Mouse (Mus musculus): ENCODE results near the gene Psen1. TPM values are rescaled to one million over a fixed set of nuclear protein-coding genes. Genes with fewer than 3 reads are reported as not detected.
A peak's percentile ranks its signal among the peaks of the same experiment; 100 is the strongest.

Psen1 gene
- polyA plus RNA-seq (2016; fragmentation: Nextera tagmentation; extraction: Ambion mirVana) = 68.7 and 70.0 TPM in 2 replicates

- WGBS = under 1% methylated on average over 38 of the region's 38 CpGs
Measured at GRCm38 (mm10) chr12:83687934-83688315, at the start of gene Psen1. Gene Psen1 (plus strand): TSS chr12:83688152.

DNA sequence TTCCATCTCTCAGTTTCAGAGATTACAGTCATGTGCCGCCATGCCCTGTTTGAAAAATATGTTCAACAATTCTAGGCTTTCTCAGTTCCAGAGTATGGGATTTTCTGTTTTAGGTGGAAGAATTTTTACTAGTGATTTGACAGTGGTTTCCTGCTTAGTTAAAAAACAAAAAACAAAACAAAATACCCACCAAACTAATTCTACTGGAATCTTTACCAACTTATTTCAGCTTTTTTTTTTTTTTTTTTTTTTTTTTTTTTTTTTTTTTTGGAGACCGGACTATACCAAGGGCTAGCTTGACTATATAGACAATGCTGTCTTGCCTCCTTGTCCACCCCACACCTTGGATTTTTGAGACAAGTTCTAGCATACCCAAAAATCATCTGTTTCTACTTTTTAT, 46.7 kb upstream of the Psen1 start:
- peaks cover 95% of the 10 kb centered on the region for H3K36me3 ChIP-seq
- no peak overlapping the region for H3K27ac ChIP-seq (replicated peaks)
- no peaks in the 10 kb centered on the region for H3K9me3 ChIP-seq (replicated peaks)
- no peak overlapping the region for H3K4me3 ChIP-seq
- no peak for DNase-seq (ENCODE audit: low spot score)
- H3K27me3 ChIP-seq (ENCODE audit: low read depth, poor library complexity, severe bottlenecking) = no peaks in the 10 kb centered on the region
- 97% methylated on average over 2 of the region's 2 CpGs for WGBS
- no peaks in the 10 kb centered on the region for H3K4me1 ChIP-seq

More at GRCm38 (mm10) chr12:83687934-83688315, at the start of gene Psen1:
- Histone ChIP-seq H3K9me3 (replicated peaks) (no peaks in the 10 kb centered on the region), H3K27ac (replicated peaks) (peak within 1 kb of the TSS; percentile 94), H3K36me3 (peaks cover 21% of the 10 kb centered on the region), H3K27me3 (ENCODE audit: low read depth, poor library complexity, severe bottlenecking) (no peaks in the 10 kb centered on the region), H3K4me1 (peaks cover 28% of the 10 kb centered on the region), H3K4me3 (peak within 1 kb of the TSS; percentile 90)
- peak; percentile 96 for DNase-seq (ENCODE audit: low spot score)

GRCm38 (mm10) chr12:83643116-83643515, 44.8 kb upstream of the Psen1 start:
- Histone ChIP-seq H3K9me3 (replicated peaks) (no peaks in the 10 kb centered on the region), H3K4me1 (no peaks in the 10 kb centered on the region), H3K36me3 (peaks cover 95% of the 10 kb centered on the region), H3K4me3 (no peak overlapping the region), H3K27ac (replicated peaks) (no peak overlapping the region), H3K27me3 (ENCODE audit: low read depth, poor library complexity, severe bottlenecking) (no peaks in the 10 kb centered on the region)
- 95% methylated on average over 1 of the region's 1 CpGs for WGBS
- no peak for DNase-seq (ENCODE audit: low spot score)

DNA sequence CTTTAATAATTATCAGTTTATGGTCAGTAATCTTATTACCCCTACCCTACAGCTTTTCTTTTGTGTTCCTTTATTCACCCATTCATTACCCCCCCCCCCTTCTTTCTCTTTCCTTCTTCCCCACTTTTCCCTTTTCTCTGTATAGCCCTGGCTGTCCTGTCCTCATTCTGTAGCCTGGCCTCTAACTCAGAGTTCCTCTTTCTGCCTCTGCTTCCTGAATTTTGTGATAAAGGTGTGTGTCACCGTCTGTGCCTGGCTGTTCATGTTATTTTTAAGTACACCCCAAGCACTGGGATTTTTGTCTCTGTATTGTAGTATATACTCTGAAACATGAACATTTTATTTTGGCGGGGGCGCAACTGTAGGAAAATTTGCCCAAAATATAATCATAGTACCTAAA, 37.6 kb upstream of the Psen1 start:
- no peak overlapping the region for H3K4me3 ChIP-seq
- H3K9me3 ChIP-seq (replicated peaks) = no peaks in the 10 kb centered on the region
- H3K4me1 ChIP-seq = no peaks in the 10 kb centered on the region
- WGBS = 96% methylated on average over 3 of the region's 3 CpGs
- H3K27ac ChIP-seq (replicated peaks) = no peak overlapping the region
- DNase-seq (ENCODE audit: low spot score) = no peak
- H3K36me3 ChIP-seq = peaks cover 100% of the 10 kb centered on the region
- no peaks in the 10 kb centered on the region for H3K27me3 ChIP-seq (ENCODE audit: low read depth, poor library complexity, severe bottlenecking)

- no peaks in the 10 kb centered on the region for H3K4me1 ChIP-seq
- H3K36me3 ChIP-seq = peaks cover 99% of the 10 kb centered on the region
- no peaks in the 10 kb centered on the region for H3K27me3 ChIP-seq (ENCODE audit: low read depth, poor library complexity, severe bottlenecking)
- H3K4me3 ChIP-seq = no peak overlapping the region
- no peaks in the 10 kb centered on the region for H3K9me3 ChIP-seq (replicated peaks)
- H3K27ac ChIP-seq (replicated peaks) = no peak overlapping the region
- no peak for DNase-seq (ENCODE audit: low spot score)
Measured at GRCm38 (mm10) chr12:83651414-83651813, 36.5 kb upstream of the Psen1 start.

DNA sequence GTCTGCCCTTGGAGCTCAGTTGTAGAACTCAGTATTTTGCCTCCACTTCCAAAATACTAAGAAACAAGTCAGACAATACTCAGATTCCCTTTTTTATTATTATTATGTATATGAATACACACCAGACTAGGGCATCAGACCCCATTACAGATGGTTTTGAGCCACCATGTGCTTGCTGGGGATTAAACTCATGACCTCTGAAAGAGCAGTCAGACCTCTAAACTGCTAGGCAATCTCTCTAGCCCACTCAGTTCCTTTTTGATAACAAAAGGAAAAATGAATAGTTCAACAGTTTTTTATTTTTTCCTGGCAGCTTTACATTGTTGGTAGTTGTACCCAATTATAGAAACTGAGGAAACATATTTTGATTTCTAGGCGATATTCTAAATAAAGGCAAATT, 2.5 kb upstream of the Psen1 start:
- Histone ChIP-seq H3K9me3 (replicated peaks) (no peaks in the 10 kb centered on the region), H3K4me1 (peaks cover 23% of the 10 kb centered on the region), H3K27me3 (ENCODE audit: low read depth, poor library complexity, severe bottlenecking) (no peaks in the 10 kb centered on the region), H3K36me3 (peaks cover 35% of the 10 kb centered on the region), H3K4me3 (no peak overlapping the region), H3K27ac (replicated peaks) (no peak overlapping the region)
- 96% methylated on average over 1 of the region's 1 CpGs for WGBS
- no peak for DNase-seq (ENCODE audit: low spot score)

- no peaks in the 10 kb centered on the region for H3K27me3 ChIP-seq (ENCODE audit: low read depth, poor library complexity, severe bottlenecking)
- no peak overlapping the region for H3K4me3 ChIP-seq
- peaks cover 28% of the 10 kb centered on the region for H3K4me1 ChIP-seq
- H3K9me3 ChIP-seq (replicated peaks) = no peaks in the 10 kb centered on the region
- DNase-seq (ENCODE audit: low spot score) = no peak
- H3K36me3 ChIP-seq = peaks cover 22% of the 10 kb centered on the region
- 89% methylated on average over 9 of the region's 9 CpGs for WGBS
- no peak overlapping the region for H3K27ac ChIP-seq (replicated peaks)
Measured at GRCm38 (mm10) chr12:83686575-83687350, 1.2 kb upstream of the Psen1 start.

- no peak for DNase-seq (ENCODE audit: low spot score)
Measured at GRCm38 (mm10) chr12:83688316-83689086, 549 bp downstream of the Psen1 start.

DNA sequence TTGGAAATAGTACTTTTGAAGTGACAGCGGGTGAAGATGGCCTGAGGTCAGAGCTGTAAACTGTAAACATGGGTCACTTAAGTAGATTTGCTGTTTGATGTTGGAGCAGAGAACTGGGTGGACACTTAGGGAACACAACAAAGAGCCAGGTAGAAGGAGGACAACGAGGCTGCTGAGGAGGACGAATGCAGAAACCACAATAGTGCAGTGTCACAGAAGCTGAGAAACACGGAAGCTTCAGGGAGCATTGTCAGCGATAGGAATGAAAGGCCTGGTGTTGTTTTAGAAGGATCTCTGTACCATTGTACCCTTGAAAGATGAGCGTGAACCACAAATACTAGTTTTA, 1.1 kb downstream of the Psen1 start:
- H3K27ac ChIP-seq (replicated peaks) = peak overlapping the region; percentile 94
- no peak for DNase-seq (ENCODE audit: low spot score)
- H3K36me3 ChIP-seq = peaks cover 17% of the 10 kb centered on the region
- peak overlapping the region; percentile 90 for H3K4me3 ChIP-seq
- no peaks in the 10 kb centered on the region for H3K27me3 ChIP-seq (ENCODE audit: low read depth, poor library complexity, severe bottlenecking)
- peaks cover 28% of the 10 kb centered on the region for H3K4me1 ChIP-seq
- 43% methylated on average over 6 of the region's 6 CpGs for WGBS
- no peaks in the 10 kb centered on the region for H3K9me3 ChIP-seq (replicated peaks)

More at GRCm38 (mm10) chr12:83688316-83689086, 549 bp downstream of the Psen1 start:
- Histone ChIP-seq H3K27ac (replicated peaks) (peak overlapping the region; percentile 94), H3K36me3 (peaks cover 19% of the 10 kb centered on the region), H3K27me3 (ENCODE audit: low read depth, poor library complexity, severe bottlenecking) (no peaks in the 10 kb centered on the region), H3K4me3 (peak overlapping the region; percentile 90), H3K9me3 (replicated peaks) (no peaks in the 10 kb centered on the region), H3K4me1 (peaks cover 28% of the 10 kb centered on the region)
- WGBS = 2% methylated on average over 49 of the region's 49 CpGs

- Histone ChIP-seq H3K27me3 (ENCODE audit: low read depth, poor library complexity, severe bottlenecking) (no peaks in the 10 kb centered on the region), H3K4me3 (no peak overlapping the region), H3K36me3 (peaks cover 15% of the 10 kb centered on the region), H3K27ac (replicated peaks) (no peak overlapping the region), H3K4me1 (peaks cover 19% of the 10 kb centered on the region), H3K9me3 (replicated peaks) (no peaks in the 10 kb centered on the region)
- no peak for DNase-seq (ENCODE audit: low spot score)
- 93% methylated on average over 5 of the region's 5 CpGs for WGBS
Measured at GRCm38 (mm10) chr12:83694011-83694410, 6.1 kb downstream of the Psen1 start.

DNA sequence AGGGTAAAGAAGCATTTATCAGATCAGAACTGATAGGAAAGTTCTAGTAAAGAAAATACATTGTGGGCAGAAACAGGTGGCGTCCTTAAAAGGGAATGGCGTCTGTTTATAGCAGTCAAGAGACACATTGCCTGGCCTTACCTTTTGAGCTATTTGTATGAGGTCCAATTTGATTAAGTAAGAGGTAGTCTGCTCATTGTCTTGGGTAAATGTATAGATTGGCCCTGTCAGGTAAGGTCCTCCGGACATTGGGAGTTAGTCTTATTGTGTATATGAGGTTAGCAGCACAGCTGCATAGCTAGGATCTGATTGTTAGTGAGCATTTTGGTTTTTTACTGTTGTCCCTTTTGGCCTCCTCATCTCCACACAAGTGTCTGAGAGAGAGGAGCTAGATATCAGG, 6.7 kb downstream of the Psen1 start:
- H3K36me3 ChIP-seq = peaks cover 20% of the 10 kb centered on the region
- no peaks in the 10 kb centered on the region for H3K9me3 ChIP-seq (replicated peaks)
- DNase-seq (ENCODE audit: low spot score) = no peak
- 93% methylated on average over 3 of the region's 3 CpGs for WGBS
- peaks cover 12% of the 10 kb centered on the region for H3K4me1 ChIP-seq
- no peaks in the 10 kb centered on the region for H3K27me3 ChIP-seq (ENCODE audit: low read depth, poor library complexity, severe bottlenecking)
- no peak overlapping the region for H3K27ac ChIP-seq (replicated peaks)
- no peak overlapping the region for H3K4me3 ChIP-seq

DNA sequence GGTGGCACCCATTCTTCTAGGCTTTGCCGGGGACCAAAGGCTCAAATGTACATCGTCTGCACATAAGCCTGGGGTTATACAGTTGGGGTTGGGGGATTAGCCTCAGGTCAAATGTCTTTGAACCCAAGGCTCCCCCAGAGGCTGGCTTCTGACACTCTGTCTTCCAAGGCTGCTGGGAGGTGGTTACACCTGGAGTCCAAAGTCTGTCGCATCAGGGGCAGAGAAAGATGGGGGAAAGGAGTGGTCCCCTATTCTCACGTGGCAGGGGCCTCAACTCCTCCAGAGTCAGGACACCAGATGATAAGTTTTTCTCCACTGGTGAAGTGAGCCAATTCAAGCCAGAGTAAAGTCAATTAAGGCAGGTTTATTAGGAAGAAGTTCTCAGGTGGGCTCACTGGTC, 10.7 kb downstream of the Psen1 start:
- peaks cover 37% of the 10 kb centered on the region for H3K36me3 ChIP-seq
- H3K27ac ChIP-seq (replicated peaks) = no peak overlapping the region
- WGBS = 92% methylated on average over 4 of the region's 4 CpGs
- no peak for DNase-seq (ENCODE audit: low spot score)
- peaks cover 7% of the 10 kb centered on the region for H3K4me1 ChIP-seq
- no peak overlapping the region for H3K4me3 ChIP-seq
- no peaks in the 10 kb centered on the region for H3K9me3 ChIP-seq (replicated peaks)
- no peaks in the 10 kb centered on the region for H3K27me3 ChIP-seq (ENCODE audit: low read depth, poor library complexity, severe bottlenecking)

- H3K27ac ChIP-seq (replicated peaks) = no peak overlapping the region
- no peak for DNase-seq (ENCODE audit: low spot score)
- H3K4me3 ChIP-seq = no peak overlapping the region
- no peaks in the 10 kb centered on the region for H3K27me3 ChIP-seq (ENCODE audit: low read depth, poor library complexity, severe bottlenecking)
- H3K9me3 ChIP-seq (replicated peaks) = no peaks in the 10 kb centered on the region
- peaks cover 7% of the 10 kb centered on the region for H3K4me1 ChIP-seq
- H3K36me3 ChIP-seq = peaks cover 58% of the 10 kb centered on the region
- WGBS = 93% methylated on average over 7 of the region's 7 CpGs
Measured at GRCm38 (mm10) chr12:83701608-83702007, 13.7 kb downstream of the Psen1 start.
